Mouse (Mus musculus): ENCODE measurements around the gene Serpinb7. TPM values are rescaled to one million over a fixed set of nuclear protein-coding genes. Genes with fewer than 3 reads are reported as not detected.

Serpinb7 gene
- polyA plus RNA-seq (2012; rRNA removed) = not detected in 2 replicates

DNA sequence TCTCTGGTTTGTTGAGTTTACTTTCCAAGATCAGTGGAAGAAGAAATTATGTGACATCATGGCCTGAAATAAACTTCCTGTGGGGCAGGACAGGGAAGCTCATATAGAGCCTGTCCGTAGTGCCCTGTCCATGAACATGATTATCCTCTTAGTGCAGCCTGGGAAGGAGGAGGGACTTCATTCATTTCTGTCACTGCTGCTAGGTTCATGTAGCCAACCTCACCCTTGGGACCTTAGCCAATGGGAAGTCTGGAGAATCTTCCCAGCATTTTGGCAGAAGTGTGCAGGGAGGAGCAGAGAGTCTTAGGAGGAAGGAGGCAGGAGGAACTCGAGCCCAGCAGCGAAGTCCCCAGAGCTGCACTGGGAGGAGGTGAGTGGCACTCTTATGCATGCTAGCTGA is at the start of gene Serpinb7:
Serpinb7 (plus strand) TSS at position 301 of the 400 bp plus-strand sequence.

DNA sequence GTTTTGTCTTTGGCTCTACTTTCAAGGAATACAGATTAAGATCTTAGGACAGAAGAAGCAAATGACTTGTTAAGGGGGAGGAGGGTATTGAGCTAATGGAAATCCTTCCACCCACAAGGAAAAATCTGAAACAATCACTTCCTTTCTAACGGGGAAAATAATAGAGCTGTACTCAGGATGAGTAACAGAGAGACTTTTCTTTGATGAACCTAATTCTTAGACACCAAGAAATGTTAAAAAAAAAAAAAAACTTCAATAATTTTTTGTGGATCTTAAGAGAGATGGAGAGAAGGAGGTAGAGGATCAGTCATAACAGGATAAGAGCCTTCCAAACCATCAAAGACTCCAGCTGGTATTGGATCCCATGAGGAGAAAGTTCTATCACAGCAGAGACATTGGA is 38.6 kb upstream of the Serpinb7 start, which contains the start of gene Serpinb11:
Serpinb11 (plus strand) TSS at position 301 of the 400 bp plus-strand sequence.

Other genes with a start within 250 kb of the Serpinb7 start
- gene Serpinb3b, start 121.3 kb upstream of the Serpinb7 start, polyA plus RNA-seq (2012; rRNA removed) = not detected in 2 replicates
- not detected in 2 replicates for gene Serpinb3c, start 121.3 kb upstream of the Serpinb7 start, polyA plus RNA-seq (2012; rRNA removed)
- gene Serpinb11, start 38.5 kb upstream of the Serpinb7 start, polyA plus RNA-seq (2012; rRNA removed) = not detected in 2 replicates
- 2.0 and 2.5 TPM in 2 replicates for gene Serpinb2, start 111.8 kb downstream of the Serpinb7 start, polyA plus RNA-seq (2012; rRNA removed)
- 0.16 and 0.18 TPM in 2 replicates for gene Serpinb8, start 190.4 kb downstream of the Serpinb7 start, polyA plus RNA-seq (2012; rRNA removed)